Mouse (Mus musculus) naive thymus-derived CD4-positive, alpha-beta T cell, adult 2 months (primary cell): Measurements from ENCODE around the gene Trim43a.
"Not testable (repeated sequence)": the region's sequence is repeated elsewhere in the genome, so short reads cannot be mapped to it uniquely, and the experiment has no call there.

ENCODE experiments used
- DNase-seq: peaks from one replicate; pipeline ENCODE4 v3.0.0-alpha.2; 2011; ENCODE audit warnings: low read depth

Gene Trim43a

GRCm38 (mm10) chr9:88580591-88580990, at the start of gene Trim43a:
Trim43a (plus strand) TSS chr9:88580891.
- not testable (repeated sequence) for DNase-seq

GRCm38 (mm10) chr9:88534093-88534492, 46.6 kb upstream of the Trim43a start:
- DNase-seq = no peak

GRCm38 (mm10) chr9:88539546-88540224, 41.0 kb upstream of the Trim43a start:
- no peak for DNase-seq

DNA sequence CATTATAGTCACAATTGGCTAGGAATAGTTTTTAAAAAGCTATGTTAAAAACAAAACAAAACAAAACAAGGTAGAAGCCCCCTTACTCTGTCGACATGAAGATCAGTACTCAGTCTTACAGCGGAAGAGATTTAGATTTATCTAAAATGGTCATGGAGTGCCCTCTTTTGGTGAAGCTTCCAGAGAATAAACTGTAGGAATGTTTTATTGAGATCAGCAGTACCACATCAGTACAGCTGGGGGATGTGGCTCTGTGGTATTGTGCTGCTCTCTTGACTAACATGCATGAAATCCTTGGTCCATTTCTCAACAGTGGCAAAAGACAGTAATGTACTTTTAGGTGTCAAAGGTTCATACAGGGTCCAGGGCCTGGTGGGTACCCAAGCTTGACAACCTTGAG, 37.9 kb upstream of the Trim43a start:
- DNase-seq = peak; percentile 32

DNA sequence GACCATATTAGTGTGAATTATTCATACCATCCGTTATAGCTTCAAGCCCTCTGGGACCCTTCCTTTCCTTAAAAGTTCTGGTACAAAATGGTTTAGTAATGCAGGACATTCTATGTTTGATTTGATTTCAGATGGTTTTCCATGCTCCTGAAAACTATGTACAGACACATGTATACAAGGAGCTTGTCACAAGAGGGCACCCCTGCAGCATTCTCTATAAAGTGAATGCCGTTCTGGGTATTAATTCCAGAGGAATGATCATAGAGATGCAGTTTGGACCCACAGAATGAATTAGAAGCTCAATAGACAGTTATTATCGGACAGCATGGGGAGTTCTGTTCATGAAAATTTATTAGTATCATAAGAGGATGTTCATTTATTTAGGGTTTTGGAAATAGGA, 35.2 kb upstream of the Trim43a start:
- DNase-seq = no peak

DNA sequence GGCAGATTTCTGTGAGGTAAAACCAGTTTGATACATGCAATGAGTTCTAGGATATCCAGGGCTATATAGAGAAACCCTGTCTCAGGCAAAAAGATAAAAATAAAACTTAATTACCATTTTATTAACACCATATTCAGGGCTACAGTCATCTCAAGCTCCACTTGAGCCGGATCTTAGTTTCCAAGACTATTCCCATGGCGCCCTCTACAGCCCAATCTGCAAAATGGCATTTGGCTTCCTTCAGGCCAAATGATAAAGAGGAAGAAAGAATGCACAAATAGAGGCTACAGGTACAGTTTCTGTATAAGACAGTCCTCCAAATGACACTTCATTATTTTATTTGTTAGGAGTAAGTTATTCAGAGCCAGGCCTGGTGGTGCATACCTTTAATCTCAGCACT, 34.5 kb upstream of the Trim43a start:
- DNase-seq = peak; percentile 85

- no peak for DNase-seq
Observed at GRCm38 (mm10) chr9:88546657-88547056, 34.0 kb upstream of the Trim43a start.

DNA sequence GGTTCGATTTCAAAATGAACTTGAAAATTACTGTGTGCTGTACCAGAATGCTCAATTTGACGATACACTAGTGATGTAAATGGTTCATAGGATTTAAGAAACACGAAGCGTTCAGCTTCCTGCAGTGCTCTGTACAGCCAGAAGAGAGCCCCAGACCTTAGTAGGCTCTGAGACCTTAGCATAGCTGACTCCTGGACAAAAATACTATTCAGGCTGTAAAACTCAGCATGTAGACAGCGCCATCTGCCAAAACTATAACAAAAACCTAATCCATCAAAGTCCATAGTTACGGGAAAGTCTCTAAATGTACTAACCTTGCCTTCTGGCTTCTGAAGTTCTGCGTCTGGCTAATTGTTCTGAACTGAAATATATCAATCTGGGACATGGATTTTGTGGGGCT, 33.4 kb upstream of the Trim43a start:
- DNase-seq = peak; percentile 76

DNA sequence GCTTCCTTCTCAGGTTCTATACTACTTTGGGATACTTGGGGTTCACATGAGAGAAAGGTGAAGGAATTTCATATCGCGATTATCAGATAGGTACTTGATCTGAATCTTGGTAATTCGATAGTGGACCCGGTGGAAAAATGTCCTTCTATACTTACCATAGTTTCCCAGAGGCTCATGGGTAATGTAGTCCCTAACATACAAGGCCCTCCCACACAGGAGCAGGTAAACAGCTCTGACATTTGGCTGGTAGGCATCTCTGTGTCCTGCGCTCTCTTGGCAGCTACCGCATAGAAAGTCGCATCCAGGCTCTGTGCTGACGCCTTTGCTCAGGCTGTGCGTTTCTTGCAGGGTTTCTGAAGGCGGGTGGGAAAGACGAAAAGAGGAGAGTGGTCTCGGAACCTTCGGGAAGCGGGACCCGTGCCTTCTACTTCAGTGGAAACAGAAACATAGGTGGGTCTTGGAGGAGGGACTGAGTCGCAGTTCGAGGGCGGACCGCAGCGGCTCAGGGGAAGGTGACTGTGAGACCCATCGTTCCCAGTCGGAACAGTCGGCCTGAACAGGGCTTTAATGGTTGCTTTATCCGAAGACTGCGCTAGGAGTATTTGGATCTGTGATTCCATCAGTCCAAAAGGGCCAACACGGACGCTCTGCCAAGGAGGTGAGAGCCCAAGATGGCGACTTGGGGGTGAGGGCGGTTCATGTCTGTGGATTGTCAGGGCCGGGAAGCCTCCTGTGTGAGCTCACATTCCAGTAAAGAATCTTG, 32.7 kb upstream of the Trim43a start, which contains the start of gene Zfp949:
Gene Zfp949 (plus strand): TSS at position 170 of the 763 bp plus-strand sequence.
- peak; percentile 89 for DNase-seq

DNA sequence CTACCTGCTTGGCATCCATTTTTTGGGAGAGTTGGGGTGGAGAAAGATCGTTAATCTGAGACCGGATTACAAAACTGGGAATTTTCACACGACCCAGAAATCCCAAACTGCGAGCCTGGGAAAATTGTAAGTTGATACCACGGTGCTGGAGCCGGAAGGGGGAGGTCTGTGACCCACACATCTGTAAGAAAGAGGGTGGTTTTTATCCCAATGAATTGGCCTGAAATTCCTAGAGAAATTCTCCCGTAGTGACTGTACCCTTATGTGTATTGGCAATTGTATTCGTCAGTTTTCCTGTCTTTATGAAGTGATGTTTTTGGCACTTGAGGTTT, 32.1 kb upstream of the Trim43a start:
- no peak for DNase-seq

DNA sequence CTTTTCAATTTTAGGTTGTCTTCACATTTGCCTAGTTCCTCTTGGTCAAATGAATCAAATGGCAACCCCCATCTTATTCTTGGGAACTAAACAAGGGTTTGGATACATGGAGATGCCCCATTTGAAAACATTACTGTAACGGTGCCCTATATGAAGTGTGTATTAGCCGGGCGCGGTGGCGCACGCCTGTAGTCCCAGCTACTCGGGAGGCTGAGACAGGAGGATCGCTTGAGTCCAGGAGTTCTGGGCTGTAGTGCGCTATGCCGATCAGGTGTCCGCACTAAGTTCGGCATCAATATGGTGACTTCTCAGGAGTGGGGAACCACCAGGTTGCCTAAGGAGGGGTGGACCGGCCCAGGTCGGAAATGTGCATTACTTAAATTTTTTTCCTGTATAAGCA, 27.6 kb upstream of the Trim43a start:
- no peak for DNase-seq

DNA sequence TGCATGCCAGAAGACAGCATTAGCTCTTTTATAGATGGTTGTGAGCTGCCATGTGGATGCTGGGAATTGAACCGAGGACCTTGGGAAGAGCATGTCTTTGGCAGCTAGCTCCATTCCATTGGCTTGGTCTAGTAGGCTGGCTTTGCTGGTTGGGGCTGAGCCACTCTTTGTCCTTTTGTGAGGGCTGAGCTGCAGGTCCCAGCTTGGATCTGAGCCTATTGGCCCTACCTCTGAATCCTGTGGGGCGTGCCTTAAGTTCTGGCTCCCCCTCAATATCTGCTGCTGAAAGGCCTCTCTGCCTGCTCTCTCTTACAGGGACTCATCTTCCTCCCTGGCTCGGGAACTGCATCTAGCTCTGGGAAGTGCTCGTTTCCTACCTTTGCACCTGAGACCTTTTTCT, 22.5 kb upstream of the Trim43a start:
- no peak for DNase-seq

- not testable (repeated sequence) for DNase-seq
Observed at GRCm38 (mm10) chr9:88561476-88561875, 19.2 kb upstream of the Trim43a start.

- not testable (repeated sequence) for DNase-seq
Observed at GRCm38 (mm10) chr9:88570471-88570870, 10.2 kb upstream of the Trim43a start.

- not testable (repeated sequence) for DNase-seq
Observed at GRCm38 (mm10) chr9:88593708-88594107, 13.0 kb downstream of the Trim43a start.

- peak; percentile 81 for DNase-seq
Observed at GRCm38 (mm10) chr9:88599206-88600162, 18.8 kb downstream of the Trim43a start.

DNA sequence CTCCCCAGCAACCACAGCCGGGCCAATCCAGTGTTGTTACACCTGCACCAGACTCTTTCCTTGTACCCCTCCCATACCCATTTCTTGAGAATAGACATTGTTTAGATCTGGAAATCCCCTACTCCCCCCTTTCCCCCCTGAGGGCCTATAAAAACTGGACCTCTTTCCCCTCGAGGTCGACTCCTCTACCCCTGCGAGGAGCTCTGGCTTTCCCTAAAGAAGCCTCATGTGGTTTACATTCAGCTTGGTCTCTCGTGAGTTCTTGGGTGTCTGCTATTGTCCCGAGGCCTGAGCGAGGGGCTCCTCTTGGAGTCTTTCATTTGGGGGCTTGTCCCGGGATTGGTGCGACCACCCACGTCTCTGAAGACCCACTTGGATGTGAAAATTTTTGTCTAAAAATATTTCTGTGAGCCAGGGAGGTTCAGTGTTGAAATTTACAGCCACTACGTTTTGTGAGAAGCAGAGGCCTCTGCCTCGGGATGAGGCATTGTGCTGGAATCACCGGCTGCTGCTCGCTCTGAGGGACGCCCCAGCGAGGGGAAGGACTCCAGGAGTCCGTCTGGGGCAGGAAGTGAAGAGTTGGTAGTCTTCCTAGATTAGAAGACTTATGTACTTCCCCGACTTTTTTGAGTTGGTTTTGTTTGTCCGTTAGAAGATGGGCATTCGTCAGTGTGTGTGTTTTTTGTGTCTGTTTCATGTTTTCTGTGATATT, 45.3 kb downstream of the Trim43a start:
- DNase-seq = not testable (repeated sequence)

GRCm38 (mm10) chr9:88638125-88638524, 57.4 kb downstream of the Trim43a start:
- not testable (repeated sequence) for DNase-seq
